Mouse (Mus musculus): ENCODE data around the gene Hist1h1a. TPM values are rescaled to one million over a fixed set of nuclear protein-coding genes. Genes with fewer than 3 reads are reported as not detected.
"Not testable (repeated sequence)": the region's sequence is repeated elsewhere in the genome, so short reads cannot be mapped to it uniquely, and the experiment has no call there.

Gene Hist1h1a
- total and polyA plus RNA-seq, 3 experiments: 4.1 to 2,211 TPM; not detected in 1

DNA sequence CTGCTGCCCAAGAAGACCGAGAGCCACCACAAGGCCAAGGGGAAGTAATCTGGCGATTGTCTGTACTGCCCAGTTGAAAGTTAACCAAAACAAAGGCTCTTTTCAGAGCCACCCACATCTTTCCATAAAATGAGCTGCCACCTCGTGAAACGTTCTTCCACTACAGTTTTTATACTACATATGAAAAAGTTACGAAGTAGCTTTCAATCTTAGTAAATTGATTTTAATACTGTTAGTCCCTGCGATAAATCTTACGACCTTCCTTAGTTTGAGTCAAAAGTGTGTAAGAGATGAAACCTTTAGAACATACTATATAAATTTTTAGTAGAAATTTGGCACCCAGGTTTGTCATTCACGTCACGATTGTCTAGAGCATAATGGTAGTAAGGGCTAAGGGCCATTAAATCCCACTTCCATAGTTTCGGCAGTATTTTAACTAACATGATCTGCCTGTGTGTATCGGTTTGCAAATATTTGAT, 11.9 kb upstream of the Hist1h1a start:
- Histone ChIP-seq H3K79me2 (ENCODE audit: control insufficient read depth, insufficient read depth, low read length, poor library complexity) (no peaks in the 10 kb centered on the region; the same call in 1 of the 2 replicates), H3K4me1 (ENCODE audit: control insufficient read depth in 1 of 2, insufficient read depth in 2 of 2, low read length in 2 of 2) (peaks cover 0 to 23% of the 10 kb centered on the region in 2 experiments; a peak in 2 of 4 replicates), H3K4me3 (ENCODE audit: control insufficient read depth in 1 of 2, insufficient read depth in 1 of 2, low read depth in 2 of 2, low read length in 2 of 2) (peak overlapping the region; percentile 3 to 25; a peak in 3 of 4 replicates), H3K36me3 (ENCODE audit: control insufficient read depth in 1 of 2, insufficient read depth in 2 of 2, low read length in 2 of 2) (peaks cover 0 to 59% of the 10 kb centered on the region in 2 experiments; a peak in 2 of 4 replicates), H3K9ac (ENCODE audit: control insufficient read depth, low read depth, low read length, poor library complexity, severe bottlenecking) (peak overlapping the region; percentile 68), H3K27ac (ENCODE audit: control insufficient read depth, low read depth, low read length) (peak overlapping the region; percentile 91), H3K27me3 (ENCODE audit: control insufficient read depth in 1 of 2, insufficient read depth in 2 of 2, low read length in 2 of 2) (no peaks in the 10 kb centered on the region), H3K9me3 (replicated peaks; ENCODE audit: insufficient read depth, low read length) (no peaks in the 10 kb centered on the region)
- DNase-seq (ENCODE audit: low read depth, low spot score): peak; percentile 85
- TF ChIP-seq POLR2A (IDR thresholded peaks at IDR 0.05; ENCODE audit: control insufficient read depth in 1 of 2, insufficient read depth in 1 of 2, low read depth in 1 of 2, low read length in 2 of 2, poor library complexity in 1 of 2) (peak; percentile 89 to 99; a peak in 2 of 4 replicates), GATA1 (IDR thresholded peaks at IDR 0.05; ENCODE audit: low read depth, low read length) (no peak), POLR2AphosphoS5 (IDR thresholded peaks at IDR 0.05; ENCODE audit: borderline replicate concordance, low read depth, low read length) (peak; percentile 14; the same call in 1 of the 2 replicates), RCOR1 (IDR thresholded peaks at IDR 0.05; ENCODE audit: low read depth, low read length) (no peak)

- peak within 1 kb of the TSS; percentile 72 for H3K9ac ChIP-seq (ENCODE audit: control insufficient read depth, low read depth, low read length, poor library complexity, severe bottlenecking)
Measured at GRCm38 (mm10) chr13:23752067-23752741, 11.3 kb upstream of the Hist1h1a start, which contains the start of gene Hist1h3b. TSS of gene Hist1h3b (plus strand) at chr13:23752267.

GRCm38 (mm10) chr13:23752742-23753172, 10.7 kb upstream of the Hist1h1a start:
- Histone ChIP-seq H3K4me3 (ENCODE audit: control insufficient read depth in 1 of 2, insufficient read depth in 1 of 2, low read depth in 2 of 2, low read length in 2 of 2) (peak overlapping the region; percentile 3 to 54), H3K27ac (ENCODE audit: control insufficient read depth, low read depth, low read length) (peak overlapping the region; percentile 95), H3K4me1 (ENCODE audit: control insufficient read depth in 1 of 2, insufficient read depth in 2 of 2, low read length in 2 of 2) (peaks cover 0 to 20% of the 10 kb centered on the region in 2 experiments; a peak in 2 of 4 replicates), H3K9me3 (replicated peaks; ENCODE audit: insufficient read depth, low read length) (no peaks in the 10 kb centered on the region), H3K36me3 (ENCODE audit: control insufficient read depth in 1 of 2, insufficient read depth in 2 of 2, low read length in 2 of 2) (peaks cover 0 to 55% of the 10 kb centered on the region in 2 experiments; a peak in 2 of 4 replicates), H3K27me3 (ENCODE audit: control insufficient read depth in 1 of 2, insufficient read depth in 2 of 2, low read length in 2 of 2) (no peaks in the 10 kb centered on the region), H3K79me2 (ENCODE audit: control insufficient read depth, insufficient read depth, low read length, poor library complexity) (no peaks in the 10 kb centered on the region; the same call in 1 of the 2 replicates), H3K9ac (ENCODE audit: control insufficient read depth, low read depth, low read length, poor library complexity, severe bottlenecking) (peak overlapping the region; percentile 72)
- TF ChIP-seq ZC3H11A (IDR thresholded peaks at IDR 0.05; ENCODE audit: low read depth, low read length) (no peak), POLR2A (IDR thresholded peaks at IDR 0.05; ENCODE audit: control insufficient read depth in 1 of 2, insufficient read depth in 1 of 2, low read depth in 1 of 2, low read length in 2 of 2, poor library complexity in 1 of 2) (peak; percentile 70 to 100; a peak in 3 of 4 replicates), POLR2AphosphoS2 (IDR thresholded peaks at IDR 0.05; ENCODE audit: low read length) (no peak), HCFC1 (IDR thresholded peaks at IDR 0.05; ENCODE audit: low read depth, low read length) (no peak), POLR2AphosphoS5 (IDR thresholded peaks at IDR 0.05; ENCODE audit: borderline replicate concordance, low read depth, low read length) (peak; percentile 95; the same call in 1 of the 2 replicates), MAX (IDR thresholded peaks at IDR 0.05; ENCODE audit: low read length) (no peak), MYB (IDR thresholded peaks at IDR 0.05; ENCODE audit: low read depth, low read length) (no peak), GABPA (IDR thresholded peaks at IDR 0.05; ENCODE audit: low read depth, low read length) (no peak), CHD2 (IDR thresholded peaks at IDR 0.05; ENCODE audit: low read length) (no peak), ELF1 (IDR thresholded peaks at IDR 0.05; ENCODE audit: low read depth, low read length) (no peak), ZKSCAN1 (IDR thresholded peaks at IDR 0.05; ENCODE audit: low read depth, low read length) (no peak), NELFE (IDR thresholded peaks at IDR 0.05; ENCODE audit: low read depth, low read length) (no peak), MAFK (IDR thresholded peaks at IDR 0.05; ENCODE audit: borderline replicate concordance, low read depth, low read length) (no peak), BHLHE40 (IDR thresholded peaks at IDR 0.05; ENCODE audit: borderline replicate concordance, low read depth, low read length) (no peak), USF2 (IDR thresholded peaks at IDR 0.05; ENCODE audit: borderline replicate concordance in 1 of 2, insufficient read depth in 1 of 2, low read depth in 1 of 2, low read length in 2 of 2) (no peak), TBP (IDR thresholded peaks at IDR 0.05; ENCODE audit: low read depth, low read length) (peak; percentile 63; the same call in 1 of the 2 replicates)
- peak; percentile 77 for DNase-seq (ENCODE audit: low read depth, low spot score)

More at GRCm38 (mm10) chr13:23752067-23752741, 11.3 kb upstream of the Hist1h1a start, which contains the start of gene Hist1h3b:
- Histone ChIP-seq H3K36me3 (ENCODE audit: control insufficient read depth in 1 of 2, insufficient read depth in 2 of 2, low read length in 2 of 2) (peaks cover 0 to 59% of the 10 kb centered on the region in 2 experiments; a peak in 2 of 4 replicates), H3K4me1 (ENCODE audit: control insufficient read depth in 1 of 2, insufficient read depth in 2 of 2, low read length in 2 of 2) (peaks cover 0 to 23% of the 10 kb centered on the region in 2 experiments; a peak in 2 of 4 replicates), H3K4me3 (ENCODE audit: control insufficient read depth in 1 of 2, insufficient read depth in 1 of 2, low read depth in 2 of 2, low read length in 2 of 2) (peak within 1 kb of the TSS; percentile 3 to 54), H3K27ac (ENCODE audit: control insufficient read depth, low read depth, low read length) (peak within 1 kb of the TSS; percentile 95)
- not testable (repeated sequence) for H3K9me3 ChIP-seq (replicated peaks; ENCODE audit: insufficient read depth, low read length); H3K79me2 ChIP-seq (ENCODE audit: control insufficient read depth, insufficient read depth, low read length, poor library complexity); H3K27me3 ChIP-seq (ENCODE audit: control insufficient read depth in 1 of 2, insufficient read depth in 2 of 2, low read length in 2 of 2)
- peak; percentile 99 for TF ChIP-seq TBP (IDR thresholded peaks at IDR 0.05; ENCODE audit: low read depth, low read length)
- TF ChIP-seq UBTF (IDR thresholded peaks at IDR 0.05; ENCODE audit: borderline replicate concordance, insufficient read depth, low read depth, low read length): 0 out of 2 replicates have a peak, but pooled peaks have one; percentile 57
- peak; percentile 95 to 96; a peak in 3 of 4 replicates for TF ChIP-seq POLR2A (IDR thresholded peaks at IDR 0.05; ENCODE audit: control insufficient read depth in 1 of 2, insufficient read depth in 1 of 2, low read depth in 1 of 2, low read length in 2 of 2, poor library complexity in 1 of 2)
- TF ChIP-seq POLR2AphosphoS5 (IDR thresholded peaks at IDR 0.05; ENCODE audit: borderline replicate concordance, low read depth, low read length): 0 out of 2 replicates have a peak, but pooled peaks have one; percentile 84
- peak; percentile 97 for DNase-seq (ENCODE audit: low read depth, low spot score)

All from MEL (cell line).